13 mouse cellular contexts compared by ENCODE assay signal in the genomic region with DNA sequence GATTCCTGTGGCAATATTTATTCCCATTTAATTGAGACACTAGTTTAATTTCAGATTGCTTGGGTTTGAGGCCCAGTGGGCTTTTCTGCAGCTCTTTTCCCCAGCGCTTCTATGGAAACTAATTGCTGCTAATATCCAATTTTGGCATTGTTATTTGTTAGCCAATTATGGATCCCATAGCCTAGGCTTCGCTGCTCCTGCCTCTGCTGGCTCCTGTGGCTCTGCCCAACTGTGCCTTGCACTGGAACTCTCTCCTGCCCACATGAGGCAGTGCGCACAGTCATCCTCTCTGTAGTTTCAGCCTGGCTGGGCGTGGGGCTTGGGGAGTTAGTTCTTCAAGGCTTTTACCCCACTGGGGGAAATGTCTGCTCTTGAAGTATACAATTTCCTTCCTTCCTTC.
DNase-seq lines count a peak whose midpoint lies in the region; ATAC-seq and TF ChIP-seq lines count a peak whose summit lies in the region.
"Had no signal": no experiment of that assay in that cellular context is flagged by ENCODE, and none has a peak within 500 bp of the region (broad histone marks: within the 10 kb centered on the region; RNA-seq: fewer than 3 reads in every experiment).

No protein-coding gene starts in this region.

- no peak overlapping the region for H3K4me3 ChIP-seq in hindbrain, embryonic 13.5 days
- no peak overlapping the region for H3K4me3 ChIP-seq in neural tube, embryonic 15.5 days (replicated peaks)
- H3K4me3 ChIP-seq in lung, adult 2 months (replicated peaks; ENCODE audit: extremely low read depth, low read depth, low read length) = no peak overlapping the region
- H3K4me3 ChIP-seq: heart, embryonic 10.5 days; liver, embryonic 15.5 days had no signal

- peak overlapping the region; percentile 100 for H3K27ac ChIP-seq in hindbrain, embryonic 13.5 days
- peak overlapping the region; percentile 100 for H3K27ac ChIP-seq in neural tube, embryonic 15.5 days (replicated peaks)
- H3K27ac ChIP-seq: heart, embryonic 10.5 days; liver, embryonic 15.5 days had no signal

- peak; percentile 21; the same call in 1 of the 2 replicates for ATAC-seq in hindbrain, embryonic 13.5 days (ENCODE audit: low FRiP score)
- ATAC-seq in neural tube, embryonic 15.5 days (ENCODE audit: low FRiP score) = no peak

- H3K9me3 ChIP-seq in hindbrain, embryonic 13.5 days = no peaks in the 10 kb centered on the region
- no peaks in the 10 kb centered on the region for H3K9me3 ChIP-seq in neural tube, embryonic 15.5 days (replicated peaks)
- H3K9me3 ChIP-seq: heart, embryonic 10.5 days; liver, embryonic 15.5 days had no signal

- no peak overlapping the region for H3K4me2 ChIP-seq in hindbrain, embryonic 13.5 days
- H3K4me2 ChIP-seq in neural tube, embryonic 15.5 days = 0 out of 2 replicates have a peak overlapping the region, but pooled peaks have one; percentile 90
- H3K4me2 ChIP-seq: liver, embryonic 15.5 days had no signal

- peaks cover 17% of the 10 kb centered on the region for H3K36me3 ChIP-seq in hindbrain, embryonic 13.5 days
- H3K36me3 ChIP-seq in neural tube, embryonic 15.5 days = no peaks in the 10 kb centered on the region
- H3K36me3 ChIP-seq: heart, embryonic 10.5 days; liver, embryonic 15.5 days had no signal

- H3K9ac ChIP-seq in hindbrain, embryonic 13.5 days = peak overlapping the region; percentile 100; the same call in 1 of the 2 replicates
- H3K9ac ChIP-seq in neural tube, embryonic 15.5 days (replicated peaks) = no peak overlapping the region
- H3K9ac ChIP-seq: liver, embryonic 15.5 days had no signal

- H3K4me1 ChIP-seq in hindbrain, embryonic 13.5 days (replicated peaks) = peaks cover 57% of the 10 kb centered on the region
- peaks cover 44% of the 10 kb centered on the region for H3K4me1 ChIP-seq in neural tube, embryonic 15.5 days
- H3K4me1 ChIP-seq in lung, adult 2 months (ENCODE audit: control insufficient read depth, insufficient read depth, low read length) = no peaks in the 10 kb centered on the region
- H3K4me1 ChIP-seq: liver, embryonic 15.5 days had no signal

- no peaks in the 10 kb centered on the region for H3K27me3 ChIP-seq in hindbrain, embryonic 13.5 days
- no peaks in the 10 kb centered on the region for H3K27me3 ChIP-seq in neural tube, embryonic 15.5 days (replicated peaks)

- no peak for TF ChIP-seq POLR2A in lung, adult 2 months (IDR thresholded peaks at IDR 0.05; ENCODE audit: borderline replicate concordance, extremely low read depth, low read depth, low read length)

- DNase-seq in cerebellum, adult 8-10 months = peak; percentile 41
- no peak for DNase-seq in cerebellum, adult 11 months
- DNase-seq in retina, postnatal 1 day = peak; percentile 46
- DNase-seq in retina, embryonic 14.5 days (ENCODE audit: low spot score) = no peak
- no peak for DNase-seq in lung, adult 2 months
- no peak for DNase-seq in urinary bladder, postnatal 36 days (ENCODE audit: low spot score in 2 of 2)
- DNase-seq: heart, postnatal 4 days; kidney, adult 8-10 months; lung, postnatal 36 days had no signal

- no peak for TF ChIP-seq CTCF in lung, adult 2 months (IDR thresholded peaks at IDR 0.05; ENCODE audit: insufficient read depth, low read length)

- WGBS in hindbrain, embryonic 13.5 days = 66% methylated on average over 4 of the region's 4 CpGs
- WGBS in neural tube, embryonic 15.5 days = 50% methylated on average over 4 of the region's 4 CpGs
- WGBS in lung, adult 2 months = 93% methylated on average over 4 of the region's 4 CpGs

Comparison
In these comparisons a context has a peak if more than half of its experiments do, and no peak if none do; other contexts are left out.
1. DNase-seq: peak in cerebellum, adult 8-10 months (single experiment) and retina, postnatal 1 day (single experiment); none in cerebellum, adult 11 months (single experiment), retina, embryonic 14.5 days (single experiment), lung, adult 2 months (single experiment) and urinary bladder, postnatal 36 days (0 of 2).